Mouse (Mus musculus) left cerebral cortex, adult 18-20 months (tissue): ENCODE data around the gene Adcyap1r1. TPM values are rescaled to one million over a fixed set of nuclear protein-coding genes. Genes with fewer than 3 reads are reported as not detected.

Experiments used
- microRNA-seq, 2 experiments: library from miRNA; unstranded; fragments of <30 nt; microRNA quantifications; one replicate each; pipeline ENCODE4 v1.2.0; 2021
- total RNA-seq, 2 experiments: library from RNA; stranded (reverse); gene quantifications; 2 replicates each; pipeline ENCODE4 v1.2.3; 2021

Gene Adcyap1r1
- total RNA-seq, 2 experiments from 2014 or later = 121 to 135 TPM

Small RNAs within 50 kb of the gene (microRNA-seq; reads per million reads assigned to microRNA genes)
- 0 reads per million in 2 experiments for gene Gm44352

Other genes starting within 250 kb of the Adcyap1r1 start
- gene Mindy4, start 248.6 kb upstream of the Adcyap1r1 start, total RNA-seq = 1 to 10 TPM; 8.8 to 8.9 TPM
- gene Aqp1, start 115.5 kb upstream of the Adcyap1r1 start, total RNA-seq = under 1 TPM; 0.37 to 0.40 TPM
- gene Ghrhr, start 75.7 kb upstream of the Adcyap1r1 start, total RNA-seq = not detected
- 10 to 100 TPM; 57.8 to 65.8 TPM for gene Neurod6, start 229.3 kb downstream of the Adcyap1r1 start, total RNA-seq